Mouse (Mus musculus): Measurements from ENCODE around the gene Gm4881. TPM values are rescaled to one million over a fixed set of nuclear protein-coding genes. Genes with fewer than 3 reads are reported as not detected.

The Gm4881 gene
- polyA plus RNA-seq, 1 experiment: 1.6 TPM

GRCm38 (mm10) chr7:24955226-24955625 lies 10.9 kb upstream of the Gm4881 start:
- Histone ChIP-seq H3K4me3 (ENCODE audit: control insufficient read depth, low read depth, low read length) (peak overlapping the region; percentile 64), H3K27me3 (ENCODE audit: control insufficient read depth, insufficient read depth, low read length) (no peaks in the 10 kb centered on the region; the same call in 1 of the 2 replicates), H3K27ac (ENCODE audit: control insufficient read depth, insufficient read depth, low read depth, low read length) (no peak overlapping the region), H3K4me1 (ENCODE audit: control insufficient read depth, insufficient read depth, low read length) (peaks cover 4% of the 10 kb centered on the region), H3K36me3 (ENCODE audit: control insufficient read depth, insufficient read depth, low read length) (no peaks in the 10 kb centered on the region)
- no peak for TF ChIP-seq POLR2A (IDR thresholded peaks at IDR 0.05; ENCODE audit: control insufficient read depth, low read depth, low read length)
- no peak for TF ChIP-seq CTCF (IDR thresholded peaks at IDR 0.05; ENCODE audit: control insufficient read depth, insufficient read depth, insufficient replicate concordance, low read depth, low read length)

DNA sequence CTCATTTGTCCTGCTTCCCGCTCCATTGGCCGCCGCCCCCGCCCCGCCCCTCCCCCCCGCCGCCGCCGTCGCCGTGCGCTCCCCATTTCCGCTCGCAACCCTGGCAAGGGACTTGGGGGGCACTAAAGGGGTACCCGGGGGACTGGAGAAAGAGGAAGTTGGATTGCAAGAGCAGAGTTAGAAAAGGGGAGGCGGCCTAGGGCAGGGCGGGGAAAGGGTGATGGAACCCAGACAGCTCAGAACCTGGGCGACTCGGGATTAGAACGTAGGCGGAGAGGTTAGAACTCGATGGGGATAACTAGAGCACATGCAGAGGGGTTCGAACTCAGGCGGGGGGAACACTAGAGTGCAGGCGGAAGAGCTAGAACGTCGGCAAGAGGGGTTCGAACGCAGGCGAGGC lies 10.2 kb upstream of the Gm4881 start:
- no peak overlapping the region for H3K27ac ChIP-seq (ENCODE audit: control insufficient read depth, insufficient read depth, low read depth, low read length)
- H3K4me1 ChIP-seq (ENCODE audit: control insufficient read depth, insufficient read depth, low read length): peaks cover 4% of the 10 kb centered on the region

GRCm38 (mm10) chr7:24953966-24954365 lies 9.7 kb upstream of the Gm4881 start:
- peak overlapping the region; percentile 78 for H3K4me3 ChIP-seq (ENCODE audit: control insufficient read depth, low read depth, low read length)
- peaks cover 4% of the 10 kb centered on the region for H3K4me1 ChIP-seq (ENCODE audit: control insufficient read depth, insufficient read depth, low read length)
- H3K27ac ChIP-seq (ENCODE audit: control insufficient read depth, insufficient read depth, low read depth, low read length): no peak overlapping the region
- no peaks in the 10 kb centered on the region for H3K36me3 ChIP-seq (ENCODE audit: control insufficient read depth, insufficient read depth, low read length)
- H3K27me3 ChIP-seq (ENCODE audit: control insufficient read depth, insufficient read depth, low read length): no peaks in the 10 kb centered on the region; the same call in 1 of the 2 replicates
- no peak for TF ChIP-seq POLR2A (IDR thresholded peaks at IDR 0.05; ENCODE audit: control insufficient read depth, low read depth, low read length)
- no peak for TF ChIP-seq CTCF (IDR thresholded peaks at IDR 0.05; ENCODE audit: control insufficient read depth, insufficient read depth, insufficient replicate concordance, low read depth, low read length)

More for the DNA sequence above, 10.2 kb upstream of the Gm4881 start:
- no peaks in the 10 kb centered on the region for H3K36me3 ChIP-seq (ENCODE audit: control insufficient read depth, insufficient read depth, low read length)
- peak overlapping the region; percentile 64 for H3K4me3 ChIP-seq (ENCODE audit: control insufficient read depth, low read depth, low read length)
- TF ChIP-seq CTCF (IDR thresholded peaks at IDR 0.05; ENCODE audit: control insufficient read depth, insufficient read depth, insufficient replicate concordance, low read depth, low read length): no peak
- peak; percentile 43; the same call in 1 of the 2 replicates for TF ChIP-seq POLR2A (IDR thresholded peaks at IDR 0.05; ENCODE audit: control insufficient read depth, low read depth, low read length)
- H3K27me3 ChIP-seq (ENCODE audit: control insufficient read depth, insufficient read depth, low read length): no peaks in the 10 kb centered on the region; the same call in 1 of the 2 replicates

DNA sequence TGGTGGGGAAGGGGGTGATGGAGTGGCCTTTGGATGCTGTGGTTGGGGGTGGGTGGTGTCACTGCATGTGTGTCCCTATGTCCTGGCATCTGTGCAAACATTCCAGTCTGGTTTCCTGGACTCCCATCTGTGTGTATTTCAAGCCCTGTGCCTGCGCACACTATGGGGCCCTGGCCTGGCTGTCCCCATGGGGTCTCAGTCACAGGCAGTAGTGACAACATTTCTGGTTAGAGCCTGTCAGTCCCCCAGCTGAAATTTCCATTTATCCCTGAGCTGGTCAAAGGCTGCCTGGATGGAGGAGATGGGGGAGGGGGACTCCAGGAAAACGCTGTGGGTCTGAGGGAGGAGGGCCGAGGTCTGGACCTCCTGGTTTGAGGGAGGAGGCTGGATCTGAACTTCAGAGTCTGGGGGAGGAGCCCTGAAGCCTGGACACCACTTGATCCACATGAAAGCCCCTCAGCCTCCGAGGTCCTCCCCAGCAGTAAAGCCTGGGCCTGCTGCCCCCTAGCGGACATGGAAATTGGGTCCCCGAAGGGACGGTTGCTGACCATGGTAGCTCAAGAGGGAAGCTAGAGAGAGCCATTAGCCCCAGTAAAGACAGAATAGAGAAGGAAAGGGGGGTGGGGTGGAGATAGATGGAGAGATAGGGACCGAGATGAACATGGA lies 5.8 kb upstream of the Gm4881 start:
- Histone ChIP-seq H3K36me3 (ENCODE audit: control insufficient read depth, insufficient read depth, low read length) (no peaks in the 10 kb centered on the region), H3K27ac (ENCODE audit: control insufficient read depth, insufficient read depth, low read depth, low read length) (no peak overlapping the region), H3K27me3 (ENCODE audit: control insufficient read depth, insufficient read depth, low read length) (no peaks in the 10 kb centered on the region; the same call in 1 of the 2 replicates), H3K4me3 (ENCODE audit: control insufficient read depth, low read depth, low read length) (no peak overlapping the region), H3K4me1 (ENCODE audit: control insufficient read depth, insufficient read depth, low read length) (peaks cover 4% of the 10 kb centered on the region)
- TF ChIP-seq POLR2A (IDR thresholded peaks at IDR 0.05; ENCODE audit: control insufficient read depth, low read depth, low read length) (no peak), CTCF (IDR thresholded peaks at IDR 0.05; ENCODE audit: control insufficient read depth, insufficient read depth, insufficient replicate concordance, low read depth, low read length) (peak; percentile 64; the same call in 1 of the 2 replicates)

DNA sequence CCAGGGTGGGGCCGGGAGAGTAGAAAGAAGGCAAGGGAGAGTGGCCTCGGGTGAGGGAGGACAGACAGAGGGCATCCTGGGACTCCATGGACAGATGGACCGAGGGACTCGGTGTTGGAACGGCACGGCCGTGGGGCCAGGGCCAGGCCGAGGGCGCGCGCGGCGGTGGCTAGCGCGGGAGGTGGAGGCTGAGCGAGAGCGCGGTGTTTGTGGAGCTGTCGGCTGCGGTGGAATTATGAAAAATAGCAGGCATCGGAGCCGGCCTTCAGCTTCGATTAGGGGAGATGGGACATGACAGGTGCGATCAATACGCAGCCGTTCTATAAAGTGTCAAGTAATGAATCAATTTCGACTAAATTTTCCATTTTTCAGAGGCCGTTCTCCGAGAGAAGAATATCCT lies 4.5 kb upstream of the Gm4881 start:
- H3K27me3 ChIP-seq (ENCODE audit: control insufficient read depth, insufficient read depth, low read length): peaks cover 4% of the 10 kb centered on the region
- H3K4me1 ChIP-seq (ENCODE audit: control insufficient read depth, insufficient read depth, low read length): peaks cover 6% of the 10 kb centered on the region
- no peaks in the 10 kb centered on the region for H3K36me3 ChIP-seq (ENCODE audit: control insufficient read depth, insufficient read depth, low read length)
- H3K4me3 ChIP-seq (ENCODE audit: control insufficient read depth, low read depth, low read length): no peak overlapping the region
- TF ChIP-seq CTCF (IDR thresholded peaks at IDR 0.05; ENCODE audit: control insufficient read depth, insufficient read depth, insufficient replicate concordance, low read depth, low read length) (no peak), POLR2A (IDR thresholded peaks at IDR 0.05; ENCODE audit: control insufficient read depth, low read depth, low read length) (no peak)
- no peak overlapping the region for H3K27ac ChIP-seq (ENCODE audit: control insufficient read depth, insufficient read depth, low read depth, low read length)

- Histone ChIP-seq H3K4me3 (ENCODE audit: control insufficient read depth, low read depth, low read length) (no peak overlapping the region), H3K27ac (ENCODE audit: control insufficient read depth, insufficient read depth, low read depth, low read length) (no peak overlapping the region), H3K36me3 (ENCODE audit: control insufficient read depth, insufficient read depth, low read length) (no peaks in the 10 kb centered on the region), H3K4me1 (ENCODE audit: control insufficient read depth, insufficient read depth, low read length) (peaks cover 11% of the 10 kb centered on the region), H3K27me3 (ENCODE audit: control insufficient read depth, insufficient read depth, low read length) (peaks cover 6% of the 10 kb centered on the region)
- TF ChIP-seq CTCF (IDR thresholded peaks at IDR 0.05; ENCODE audit: control insufficient read depth, insufficient read depth, insufficient replicate concordance, low read depth, low read length) (no peak), POLR2A (IDR thresholded peaks at IDR 0.05; ENCODE audit: control insufficient read depth, low read depth, low read length) (no peak)
Observed at GRCm38 (mm10) chr7:24947316-24948048, 3.2 kb upstream of the Gm4881 start.

- Histone ChIP-seq H3K36me3 (ENCODE audit: control insufficient read depth, insufficient read depth, low read length) (no peaks in the 10 kb centered on the region), H3K4me3 (ENCODE audit: control insufficient read depth, low read depth, low read length) (no peak overlapping the region), H3K4me1 (ENCODE audit: control insufficient read depth, insufficient read depth, low read length) (peaks cover 9% of the 10 kb centered on the region), H3K27ac (ENCODE audit: control insufficient read depth, insufficient read depth, low read depth, low read length) (no peak overlapping the region), H3K27me3 (ENCODE audit: control insufficient read depth, insufficient read depth, low read length) (peaks cover 6% of the 10 kb centered on the region)
- TF ChIP-seq CTCF (IDR thresholded peaks at IDR 0.05; ENCODE audit: control insufficient read depth, insufficient read depth, insufficient replicate concordance, low read depth, low read length) (no peak), POLR2A (IDR thresholded peaks at IDR 0.05; ENCODE audit: control insufficient read depth, low read depth, low read length) (no peak)
Observed at GRCm38 (mm10) chr7:24943641-24944040, 653 bp downstream of the Gm4881 start.
